Mouse (Mus musculus) inflammation-experienced regulatory T-cells, adult 6 months (primary cell): ENCODE measurements around the gene F3. TPM values are rescaled to one million over a fixed set of nuclear protein-coding genes. Genes with fewer than 3 reads are reported as not detected.

Source experiments
- ATAC-seq: one replicate; pipeline ENCODE4 v1.8.0; 2017
- polyA plus RNA-seq, 3 experiments: library from polyadenylated mRNA; unstranded; fragments of 100-300 nt; shearing (Covaris generic); gene quantifications; one replicate each; pipeline ENCODE4 v1.2.1; 2017

The F3 gene
- polyA plus RNA-seq: under 1 TPM in 1 of 3 experiments, not detected in 2; 0.43 TPM

DNA sequence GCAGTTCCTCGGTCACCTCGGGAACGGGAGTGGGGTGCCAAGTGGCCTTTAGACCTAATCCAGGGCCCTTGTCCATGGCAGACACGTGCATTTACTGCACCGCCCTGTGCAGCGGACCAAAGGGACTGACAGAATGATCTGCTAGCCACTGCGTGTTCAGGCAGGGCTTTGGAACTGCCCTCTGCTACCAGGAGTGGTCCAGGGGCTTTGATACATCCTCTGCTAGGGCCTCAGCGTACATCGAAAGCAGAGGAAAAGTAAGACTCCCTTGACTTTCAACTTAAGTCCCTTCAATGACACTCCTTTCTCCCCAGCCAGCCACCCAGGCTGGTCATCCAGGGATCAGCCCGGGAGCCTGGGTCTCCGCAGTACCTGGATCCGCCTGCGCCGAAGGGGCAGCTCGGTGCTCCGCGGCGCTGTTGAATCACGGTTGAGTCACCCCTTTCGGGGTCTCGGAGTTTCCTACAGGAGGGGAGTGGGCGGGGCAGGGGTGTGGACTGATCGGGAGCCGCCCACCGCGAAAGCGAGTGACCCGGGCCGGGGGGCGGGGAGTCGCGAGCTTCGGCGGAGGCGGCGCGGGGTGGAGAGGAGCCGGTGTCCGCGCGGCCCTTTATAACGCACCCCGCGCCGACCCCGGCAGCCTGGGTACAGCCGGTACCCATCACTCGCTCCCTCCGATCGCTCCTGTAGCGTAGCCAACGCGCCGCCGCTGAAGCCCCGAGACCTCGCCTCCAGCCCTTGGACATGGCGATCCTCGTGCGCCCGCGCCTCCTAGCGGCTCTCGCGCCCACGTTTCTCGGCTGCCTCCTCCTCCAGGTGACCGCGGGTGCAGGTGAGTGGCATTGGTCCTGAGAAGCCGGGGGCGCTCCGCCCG lies at the start of gene F3:
F3 (plus strand) TSS at position 567 of the 874 bp plus-strand sequence.
- no peak for ATAC-seq

DNA sequence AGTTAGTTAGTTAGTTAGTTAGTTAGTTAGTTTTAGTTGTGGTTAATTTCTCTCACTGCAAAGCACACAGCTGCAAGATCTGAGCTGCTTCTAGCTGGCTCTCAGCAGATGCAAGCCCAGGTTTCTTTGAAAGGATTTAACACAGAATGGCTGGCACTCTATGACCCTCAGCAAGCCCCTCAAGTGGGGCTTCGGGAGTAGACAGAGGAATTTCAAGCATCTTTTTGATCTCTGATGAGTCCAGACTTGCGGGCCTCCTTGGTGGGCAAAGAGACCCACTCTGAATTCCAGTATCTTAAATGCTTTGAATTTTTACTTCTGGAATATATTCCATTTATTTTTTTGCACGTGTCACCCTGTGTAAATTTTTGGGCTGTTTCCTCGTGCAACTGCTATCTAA lies 44.4 kb upstream of the F3 start:
- no peak for ATAC-seq

DNA sequence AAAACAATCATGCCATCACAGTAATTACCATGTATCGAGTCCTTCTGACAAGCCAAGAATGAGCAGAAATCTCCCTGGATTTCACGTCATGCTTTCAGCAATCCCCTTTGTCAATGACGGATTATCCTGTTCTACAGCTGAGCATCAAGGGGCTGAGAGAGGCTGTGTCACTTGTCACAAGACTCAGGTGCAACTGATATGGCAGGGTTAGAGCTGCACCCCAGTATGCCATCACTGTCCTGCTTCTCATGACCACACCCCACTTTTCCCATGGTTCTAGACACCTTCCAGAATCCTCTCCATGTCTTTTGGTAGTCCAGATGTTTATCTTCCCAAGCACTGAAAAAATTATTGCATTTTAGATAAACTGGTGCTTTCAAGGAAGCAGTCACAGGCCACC lies 43.9 kb upstream of the F3 start:
- no peak for ATAC-seq

DNA sequence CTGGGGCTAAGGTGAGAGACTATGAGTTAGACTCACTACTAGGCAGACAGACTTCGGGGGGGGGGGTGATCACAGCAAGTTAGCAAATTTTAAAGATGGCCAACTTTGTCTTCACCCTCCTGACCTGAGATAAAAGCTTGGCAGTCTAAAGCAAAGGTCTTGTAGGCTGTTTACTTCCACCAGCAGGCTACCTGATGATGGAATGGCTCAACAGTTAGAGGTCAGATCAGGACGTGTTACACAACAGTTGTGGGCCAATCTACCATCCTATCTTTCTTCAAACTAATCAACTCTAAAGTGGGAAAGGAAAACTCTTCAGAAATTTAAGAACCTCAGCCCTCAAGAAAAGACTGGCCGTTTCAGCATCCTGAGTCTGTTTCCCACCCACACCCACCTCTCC lies 43.1 kb upstream of the F3 start:
- no peak for ATAC-seq

DNA sequence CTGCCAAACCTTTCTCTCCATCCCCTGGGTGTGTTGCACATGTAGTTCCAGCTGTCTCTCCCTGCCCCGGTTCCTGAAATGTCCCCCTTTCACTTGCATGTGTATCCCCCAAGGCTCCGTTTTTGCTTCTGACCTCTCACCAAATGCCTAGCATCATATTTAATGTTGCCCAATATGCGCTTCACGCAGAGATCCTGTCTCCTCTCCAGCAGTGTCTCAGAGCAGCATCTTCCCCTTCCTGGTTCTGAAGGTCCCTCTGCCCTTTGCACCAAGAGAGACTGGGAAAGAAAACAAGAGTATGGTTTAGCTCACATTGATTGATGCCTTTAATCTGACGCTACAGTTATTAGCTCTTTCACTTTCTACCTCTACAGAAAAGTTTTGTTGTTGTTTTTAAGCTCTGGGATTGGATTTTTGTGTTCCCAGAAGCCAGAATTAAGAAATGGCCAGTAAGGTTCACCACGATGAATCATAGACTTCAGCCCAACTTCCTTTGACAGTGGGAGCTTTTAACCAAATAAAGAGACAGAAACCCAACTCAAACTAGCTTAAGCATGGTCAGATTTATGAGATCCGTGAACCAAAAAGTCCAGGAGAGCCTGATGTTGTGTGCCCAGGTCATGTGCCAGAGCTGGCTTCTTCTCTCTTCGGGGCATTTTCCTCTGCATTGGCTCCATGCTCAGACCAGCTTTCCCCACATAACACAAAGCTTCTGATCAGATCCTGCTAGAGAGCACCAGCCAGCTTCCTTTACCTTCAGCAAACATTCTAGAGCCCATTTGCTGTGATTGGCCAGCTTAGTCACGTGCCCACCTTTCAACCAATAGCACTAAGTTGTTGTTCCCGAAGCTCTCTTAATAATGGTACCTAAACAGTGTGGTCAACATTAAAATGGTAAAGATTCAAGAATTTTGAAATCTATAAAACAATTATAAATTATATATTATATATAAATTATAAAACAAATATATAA lies 40.6 kb upstream of the F3 start:
- ATAC-seq: no peak

DNA sequence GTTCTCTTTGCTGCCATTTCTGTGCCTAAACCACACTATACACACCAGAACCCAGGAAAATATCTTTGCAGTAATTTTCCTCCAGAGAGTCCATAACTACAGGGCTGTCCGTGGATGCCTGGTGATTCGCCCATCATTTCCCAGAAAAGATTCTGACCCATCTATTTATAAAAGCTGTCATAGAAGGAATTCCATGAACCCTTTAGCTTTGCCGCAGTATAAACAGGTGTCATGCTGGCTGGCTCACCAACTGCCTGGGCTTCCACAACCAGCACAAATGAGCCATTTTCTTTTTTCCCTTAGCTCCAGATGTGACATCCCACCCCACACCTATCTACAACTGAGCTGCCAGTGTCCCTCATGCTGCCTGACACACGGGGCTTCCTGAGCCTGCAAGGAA lies 38.8 kb upstream of the F3 start:
- no peak for ATAC-seq

DNA sequence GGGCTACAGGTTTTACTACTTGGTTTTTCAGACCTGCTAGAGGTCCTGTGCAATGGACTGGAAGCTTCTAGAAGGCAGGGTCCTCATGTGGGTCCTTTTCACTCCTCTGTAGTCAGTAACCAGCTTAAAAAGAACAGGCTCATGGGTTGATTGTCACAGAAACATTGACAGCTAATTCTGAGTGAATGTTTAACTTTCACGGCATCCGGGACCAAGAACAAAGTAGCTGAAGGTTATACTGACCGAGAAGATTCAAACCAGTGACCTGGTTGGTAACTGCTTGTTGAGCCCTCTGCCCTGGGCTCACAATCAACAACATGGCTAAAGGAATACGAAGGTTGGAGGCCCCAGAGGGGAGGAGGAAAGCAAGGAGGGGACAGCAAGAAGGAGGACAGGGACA lies 38.4 kb upstream of the F3 start:
- no peak for ATAC-seq

DNA sequence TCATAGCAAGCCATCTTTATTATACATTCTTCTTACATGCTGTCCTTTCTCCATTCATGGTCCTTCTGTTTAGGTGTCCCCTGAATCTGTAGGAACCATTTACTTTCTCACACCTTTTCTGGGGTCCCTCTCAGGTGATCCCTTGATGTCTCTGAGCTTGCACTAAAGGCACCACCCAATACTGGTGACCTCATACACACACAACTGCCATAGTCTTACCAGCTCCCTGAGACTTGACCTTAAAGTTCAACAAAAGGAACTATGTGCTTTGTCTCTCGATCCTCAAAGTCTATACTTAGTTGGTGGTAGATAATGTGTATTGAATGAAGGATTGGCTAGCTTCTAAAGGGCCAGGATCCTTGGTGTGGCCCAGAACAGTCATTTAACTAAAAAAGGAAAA lies 37.4 kb upstream of the F3 start:
- ATAC-seq: no peak

DNA sequence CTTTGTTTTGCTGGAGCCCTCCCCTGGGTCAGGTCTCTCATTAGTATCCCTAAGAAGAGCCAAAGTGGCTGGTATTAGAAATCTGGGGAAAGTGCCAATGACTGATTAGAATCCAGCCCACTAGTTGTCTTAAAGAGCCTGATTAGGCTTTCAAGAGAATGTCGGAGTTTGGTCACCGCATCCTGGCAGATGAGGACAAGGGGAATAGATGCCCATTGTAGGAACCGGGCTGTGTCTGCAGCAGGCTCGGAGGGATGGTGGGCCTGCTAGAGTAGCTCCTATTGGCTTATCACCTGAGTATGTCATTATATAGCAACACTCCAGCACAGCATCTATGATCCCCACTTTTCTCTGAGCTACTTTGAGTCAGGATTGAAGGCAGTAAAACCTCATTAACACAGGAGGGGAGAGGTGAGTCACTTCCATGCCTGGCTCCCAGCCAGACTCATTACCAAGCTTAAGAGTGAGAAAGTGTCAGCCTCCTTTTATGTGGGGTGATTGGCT lies 36.9 kb upstream of the F3 start:
- no peak for ATAC-seq

DNA sequence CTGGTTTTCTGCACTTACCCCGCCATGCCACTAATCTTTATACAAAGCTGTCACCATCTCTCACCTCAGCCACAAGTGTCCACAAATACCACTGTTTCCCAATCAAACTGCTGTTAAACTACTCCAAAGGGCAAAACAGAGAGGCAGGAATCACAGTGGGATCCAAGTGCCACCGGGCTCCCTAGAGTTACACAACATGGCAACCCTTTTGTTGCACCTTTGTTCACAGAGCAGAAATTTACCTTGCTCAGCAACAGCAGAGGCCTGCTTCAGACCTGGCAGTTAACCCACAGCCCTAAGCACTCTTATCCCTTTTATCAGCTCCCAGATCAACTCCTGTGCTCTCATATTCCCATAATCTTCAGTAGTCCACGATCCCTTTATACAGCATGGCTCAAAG lies 35.6 kb upstream of the F3 start:
- no peak for ATAC-seq

DNA sequence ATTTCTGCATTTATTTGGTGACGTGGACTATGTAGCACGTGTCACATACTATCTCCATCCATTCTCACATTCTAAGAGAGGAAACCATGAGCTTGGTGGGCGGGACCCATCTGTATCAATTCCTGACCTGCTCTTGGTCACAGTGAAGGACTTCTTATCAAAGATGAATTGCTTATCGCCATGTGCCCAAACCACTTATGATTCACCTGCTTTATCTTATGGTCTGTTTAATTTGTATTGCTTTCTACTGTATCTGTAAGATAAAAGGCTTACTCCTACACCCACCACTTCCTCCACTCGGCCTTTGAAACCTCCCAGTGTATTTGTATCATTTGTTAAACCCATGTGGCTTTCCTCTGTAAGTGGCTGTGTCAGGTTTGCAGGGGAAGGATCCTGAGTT lies 34.3 kb upstream of the F3 start:
- ATAC-seq: no peak

DNA sequence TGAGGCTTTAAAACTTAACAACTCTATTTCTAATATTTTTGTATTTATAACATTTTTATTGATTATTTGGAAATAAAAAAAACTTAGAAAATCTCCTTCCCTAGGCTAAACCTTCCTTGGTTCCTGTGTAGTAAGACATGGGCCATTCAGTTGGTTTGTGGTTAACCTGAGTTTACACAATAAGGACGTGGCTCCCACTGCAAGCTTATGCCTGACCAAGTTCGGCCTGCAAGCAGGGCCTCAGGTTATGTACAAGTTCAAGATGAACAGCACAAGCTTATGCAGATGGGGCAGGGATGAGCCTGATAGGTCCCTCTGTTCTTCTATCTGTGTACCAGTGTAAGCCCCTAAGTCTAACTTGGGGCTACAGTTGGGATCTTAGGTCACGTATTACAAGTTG lies 33.6 kb upstream of the F3 start:
- no peak for ATAC-seq

DNA sequence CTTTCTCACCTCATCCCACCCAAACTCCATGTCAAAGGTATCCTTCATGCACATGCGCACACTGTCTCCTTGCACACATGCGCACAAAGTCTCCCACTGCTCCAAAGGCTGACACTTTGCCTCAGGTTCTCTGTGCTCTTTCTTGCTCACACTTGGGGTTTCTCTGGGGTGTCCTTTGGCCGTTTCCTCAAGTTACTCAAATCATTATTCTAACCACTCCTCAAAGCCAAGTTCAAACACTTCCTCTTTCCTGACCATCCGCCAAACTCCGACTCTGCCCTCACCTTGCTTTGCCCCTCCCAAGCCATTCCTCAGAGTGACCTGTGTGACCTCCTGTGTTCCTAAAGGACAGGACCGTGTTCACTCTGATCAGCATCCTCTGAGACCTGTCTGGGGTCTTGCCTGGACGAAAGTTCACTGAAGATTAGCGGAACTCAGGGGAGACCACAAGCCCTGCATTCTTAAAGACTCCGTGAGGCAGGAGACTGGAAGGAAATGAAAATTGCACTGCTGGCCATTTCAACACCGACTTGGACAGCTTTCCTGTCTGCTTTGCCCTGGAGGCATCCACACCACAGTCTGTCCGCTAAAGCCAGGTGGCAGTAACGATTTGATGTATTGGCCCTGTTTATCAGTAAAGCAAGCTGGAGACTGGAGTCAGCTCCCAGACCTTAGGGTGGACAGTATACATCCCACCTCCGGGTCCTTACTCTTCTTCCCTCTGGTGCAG lies 30.2 kb upstream of the F3 start:
- no peak for ATAC-seq

DNA sequence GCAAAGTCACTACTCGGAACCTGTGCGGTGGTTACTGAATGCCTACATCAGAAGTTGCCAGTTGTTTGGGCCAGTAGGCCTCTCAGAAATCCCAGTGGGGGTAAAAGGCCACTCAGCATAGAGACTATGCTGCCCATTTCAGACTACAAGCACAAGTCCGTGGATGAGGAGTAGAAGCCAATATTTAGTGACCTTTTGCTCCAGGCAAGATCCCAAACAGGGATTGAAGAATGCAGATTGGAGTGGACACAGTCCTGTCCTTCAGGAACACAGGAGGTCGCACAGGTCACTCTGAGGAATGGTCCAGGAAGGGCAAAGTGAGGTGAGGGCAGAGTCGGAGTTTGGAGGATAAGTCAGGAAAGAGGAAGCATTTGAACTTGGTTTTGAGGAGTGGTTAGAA lies 29.6 kb upstream of the F3 start:
- ATAC-seq: no peak

DNA sequence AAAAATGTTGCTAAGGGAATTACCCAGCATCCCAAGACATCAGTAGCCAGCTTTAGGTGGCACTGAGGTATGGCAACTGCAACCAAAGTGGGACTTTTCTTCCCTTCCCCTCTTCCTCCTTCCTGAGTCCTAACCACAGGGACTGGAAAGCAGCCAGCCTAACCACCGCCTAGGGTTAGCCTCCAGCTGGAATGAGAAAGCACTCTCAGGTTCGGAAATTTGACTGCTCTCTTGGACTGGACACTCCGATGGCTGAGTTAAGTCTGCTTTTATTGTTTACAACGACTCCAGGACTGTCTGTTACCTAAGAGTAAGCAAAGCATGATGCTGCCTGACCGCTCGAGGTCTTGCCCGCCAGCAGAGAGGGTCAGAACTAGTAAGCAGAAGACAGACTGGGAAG lies 26.2 kb upstream of the F3 start:
- no peak for ATAC-seq

DNA sequence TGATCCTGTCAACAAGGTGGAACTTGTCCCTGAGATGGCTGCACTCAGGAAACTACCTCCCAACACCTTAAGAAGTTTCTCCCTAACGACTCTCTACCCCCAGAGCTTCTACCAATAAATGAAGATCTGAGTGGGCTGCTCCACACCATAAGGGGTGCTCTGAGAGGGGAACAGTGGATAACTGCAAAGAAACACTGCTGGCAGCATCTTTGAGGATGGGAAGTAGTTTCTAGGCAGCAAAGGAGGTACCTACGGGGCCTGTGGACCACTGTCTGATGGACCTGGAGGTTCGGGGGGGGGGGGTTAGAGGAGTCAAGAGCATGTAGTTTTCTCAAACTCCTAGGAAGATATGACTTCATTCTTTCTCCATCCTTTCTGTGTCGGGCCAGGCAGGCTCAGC lies 23.9 kb upstream of the F3 start:
- no peak for ATAC-seq

DNA sequence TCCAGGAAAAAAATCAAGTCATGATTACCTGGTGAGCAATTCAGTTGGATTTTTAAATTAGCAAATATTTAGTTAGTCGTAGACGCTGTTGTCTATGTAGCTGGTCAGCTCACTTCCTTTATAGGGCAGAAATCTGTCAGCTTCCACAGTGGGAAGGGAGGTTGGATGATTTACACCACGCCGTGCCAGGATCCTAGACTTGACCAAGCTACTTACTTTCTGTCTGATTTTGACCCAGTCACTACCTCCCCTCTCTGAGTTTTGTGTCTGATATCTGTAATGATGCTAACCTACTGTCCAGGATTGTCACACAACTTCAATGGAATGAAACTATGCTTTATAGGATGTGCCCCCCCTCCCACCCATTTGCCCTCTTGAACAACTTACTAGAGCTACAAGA lies 23.5 kb upstream of the F3 start:
- no peak for ATAC-seq

DNA sequence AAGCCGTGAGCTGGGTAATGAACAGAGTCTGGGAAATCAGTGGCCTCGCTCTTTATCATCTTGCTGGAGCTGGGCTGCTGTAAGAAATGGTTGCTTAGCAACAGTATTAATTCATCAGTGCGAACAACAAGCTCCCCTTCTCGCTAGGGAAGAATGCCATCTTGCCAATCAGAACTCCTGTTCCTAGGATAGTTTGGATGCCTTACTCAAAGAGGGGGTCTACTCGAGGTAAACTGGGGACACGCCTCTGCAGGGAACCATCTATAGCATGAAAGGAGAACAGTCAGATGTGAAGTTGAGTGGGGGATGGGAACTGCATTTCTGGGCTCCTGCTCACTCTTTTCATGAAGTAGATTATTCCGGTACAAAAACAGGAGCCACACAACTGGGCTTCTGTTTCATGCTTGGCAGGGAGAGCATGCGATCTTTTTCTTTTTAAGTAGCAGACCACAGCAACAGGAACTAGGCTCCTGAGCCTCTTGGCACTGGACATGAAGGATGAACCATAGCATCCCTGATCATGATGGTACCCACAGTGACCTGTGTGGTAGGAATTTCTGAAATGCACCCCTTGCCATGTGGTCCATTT lies 22.9 kb upstream of the F3 start:
- ATAC-seq: no peak

DNA sequence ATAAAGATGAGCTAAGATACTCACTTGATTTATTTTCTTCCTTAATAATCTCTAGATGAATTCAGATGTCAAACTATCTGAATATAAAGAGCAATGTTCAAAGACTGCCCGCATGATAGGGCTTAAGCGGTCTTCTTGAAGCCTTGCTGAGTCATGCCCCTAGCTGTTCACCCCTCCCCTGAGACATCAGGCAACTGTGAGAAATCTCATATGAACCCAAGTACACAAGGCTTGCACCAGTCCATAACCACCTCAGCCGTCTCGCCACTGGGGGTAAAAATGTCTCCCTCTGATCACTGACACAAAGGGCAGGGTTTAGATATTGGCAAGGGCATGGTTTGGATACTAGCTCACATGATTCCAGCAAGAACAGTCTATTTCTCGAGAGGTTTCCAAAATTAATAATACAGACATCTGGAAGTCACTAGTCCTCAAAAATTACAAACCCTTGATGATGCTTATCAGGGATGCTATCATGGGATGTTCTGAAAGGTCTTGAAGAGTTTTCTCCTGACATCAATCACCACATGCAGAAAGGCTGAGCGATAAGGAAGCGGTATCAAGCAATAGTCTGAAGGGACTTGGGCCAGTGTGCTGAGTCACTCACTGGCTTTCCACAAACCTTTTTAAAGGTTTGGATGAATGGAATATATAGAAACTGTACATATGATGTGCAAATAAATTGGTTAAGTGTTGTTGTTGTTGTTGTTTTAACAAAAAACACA lies 20.0 kb upstream of the F3 start:
- no peak for ATAC-seq

DNA sequence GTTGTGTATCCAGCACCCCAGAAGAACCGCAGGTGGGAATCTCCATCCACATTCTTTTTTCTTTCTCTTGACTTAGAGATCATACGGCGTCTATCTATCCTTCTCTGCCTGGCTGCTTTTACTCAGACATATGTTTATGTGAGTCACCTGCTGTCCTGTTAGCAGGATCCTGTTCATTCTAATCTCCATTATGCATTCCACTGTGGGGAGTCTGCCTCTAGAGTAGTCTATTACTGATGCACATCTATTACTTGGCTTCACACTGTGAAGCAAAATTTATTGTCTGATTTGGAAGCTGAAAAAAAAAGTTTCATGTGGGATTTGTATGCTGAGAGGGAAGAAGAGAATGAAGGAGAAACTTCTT lies 19.5 kb upstream of the F3 start:
- no peak for ATAC-seq

DNA sequence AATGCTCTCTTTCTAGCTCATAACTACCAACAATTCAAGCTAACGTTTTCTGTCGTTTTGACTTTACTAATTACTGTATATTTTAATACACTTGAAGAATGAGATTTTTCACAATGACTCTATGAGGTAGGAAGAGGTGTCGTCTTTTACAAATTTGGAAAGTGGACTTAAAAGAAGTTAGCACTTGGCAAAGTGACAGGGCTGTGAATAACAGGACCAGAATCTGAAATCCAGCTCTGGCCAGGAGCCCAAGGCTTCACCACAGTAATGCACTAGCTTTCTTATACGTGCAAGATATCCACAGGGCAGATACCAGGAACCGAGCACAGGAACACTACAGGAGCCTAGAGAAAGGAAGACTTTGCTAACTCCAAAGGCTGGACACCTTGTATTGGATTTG lies 17.2 kb upstream of the F3 start:
- no peak for ATAC-seq

DNA sequence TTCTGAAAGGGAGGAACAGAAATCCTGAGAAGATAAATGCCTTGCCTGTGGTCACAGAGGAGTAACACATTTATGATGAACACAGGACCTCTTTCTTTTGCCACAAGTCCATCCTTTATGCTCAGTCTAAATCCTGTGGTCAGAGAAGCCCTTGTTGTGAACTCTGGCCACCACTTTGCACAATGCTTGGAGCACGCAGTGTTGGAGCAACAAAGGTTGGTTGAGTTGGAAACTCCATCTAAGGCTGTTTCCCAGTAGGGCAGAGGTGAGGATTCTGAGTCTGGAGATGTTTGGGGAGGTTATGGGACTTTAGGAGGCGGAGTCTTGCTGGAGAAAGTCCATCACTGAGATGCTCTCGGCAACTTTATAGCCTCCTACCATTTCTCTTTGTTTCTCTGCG lies 16.2 kb upstream of the F3 start:
- ATAC-seq: no peak
